Mouse (Mus musculus) embryo, embryonic 10.5 days (tissue): ENCODE measurements around the gene Atp1a2.

Experiments used
- DNase-seq: peaks from one replicate; pipeline ENCODE4 v3.0.0-alpha.2; 2015; ENCODE audit warnings: low spot score

Gene Atp1a2

DNA sequence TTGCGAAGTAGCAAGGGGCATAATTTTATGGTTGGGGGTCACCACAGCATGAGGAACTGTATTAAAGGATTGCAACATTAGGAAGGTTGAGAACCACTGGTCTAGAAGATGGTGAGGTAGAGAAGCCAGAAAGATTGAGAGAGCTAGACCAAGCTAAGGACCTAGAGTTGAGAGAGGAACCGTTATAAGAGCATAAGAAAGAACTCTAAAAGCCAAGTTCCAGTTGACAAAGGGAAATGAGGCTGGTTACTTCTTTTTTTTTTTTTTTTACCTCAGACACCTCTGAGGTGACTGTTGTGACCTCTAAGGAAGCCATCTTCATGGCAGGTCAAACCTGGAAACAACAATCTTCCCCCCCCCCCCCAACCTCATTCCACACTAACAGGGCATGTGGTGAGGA lies 7.3 kb upstream of the Atp1a2 start:
- no peak for DNase-seq

DNA sequence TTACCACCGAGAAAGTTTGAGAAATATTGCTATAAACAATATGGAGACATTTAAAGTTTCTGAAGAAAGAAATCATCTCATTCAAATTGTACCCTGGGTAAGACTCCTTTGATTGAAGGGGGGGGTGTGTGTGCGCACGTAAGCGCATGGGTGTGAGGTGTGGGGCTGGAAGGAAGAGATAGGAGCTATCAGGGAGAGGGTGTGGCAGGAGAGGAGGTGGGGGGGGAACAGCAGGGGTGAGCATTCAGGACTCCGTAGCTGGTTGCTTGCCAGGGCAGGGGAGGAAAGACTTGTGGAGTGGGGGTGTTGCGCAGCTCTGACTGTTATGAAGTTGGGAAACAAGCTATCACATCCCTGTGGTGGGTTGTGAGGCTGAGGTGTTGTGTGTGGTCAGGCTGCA lies 6.6 kb upstream of the Atp1a2 start:
- DNase-seq = no peak

DNA sequence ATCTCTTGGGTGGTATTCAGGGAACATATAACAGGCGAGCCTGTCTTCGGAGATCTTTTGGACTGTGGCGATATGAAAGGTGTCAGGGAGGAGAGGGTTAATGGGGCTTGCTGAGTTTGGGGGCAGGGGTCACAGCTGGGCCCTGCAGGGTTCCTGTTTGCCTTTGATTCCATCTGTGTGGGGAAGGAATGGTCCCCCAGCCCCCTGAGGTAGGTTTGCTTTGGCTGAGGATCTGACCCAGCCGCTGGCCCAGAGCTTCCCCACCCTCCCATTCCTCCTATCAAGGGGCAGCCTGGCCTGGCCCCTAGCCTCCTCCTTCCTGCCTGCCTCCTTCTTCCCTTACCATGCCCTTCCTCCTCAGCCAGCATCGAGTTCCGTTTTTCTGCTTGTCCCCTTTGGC lies 5.0 kb upstream of the Atp1a2 start:
- DNase-seq = peak; percentile 71

DNA sequence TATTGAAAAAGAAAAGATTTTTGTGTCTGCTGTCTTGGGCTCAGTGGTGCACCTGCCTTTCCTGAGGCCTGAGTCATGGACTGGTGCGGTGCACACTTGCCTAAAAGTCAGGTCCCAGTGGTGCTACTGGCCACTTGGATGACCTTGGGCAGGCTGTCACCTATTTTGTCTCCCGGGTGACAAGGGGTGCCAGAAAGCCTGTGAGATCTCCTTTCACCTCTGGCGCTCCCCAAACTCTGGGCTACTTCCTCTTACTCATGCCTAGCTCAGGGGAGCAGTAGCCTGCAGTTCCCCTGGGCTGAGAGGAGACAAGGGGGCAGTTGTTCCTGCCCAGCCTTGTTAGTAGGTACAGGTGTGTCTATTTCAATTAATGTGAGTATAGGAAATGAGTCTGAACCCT lies 4.4 kb upstream of the Atp1a2 start:
- no peak for DNase-seq

DNA sequence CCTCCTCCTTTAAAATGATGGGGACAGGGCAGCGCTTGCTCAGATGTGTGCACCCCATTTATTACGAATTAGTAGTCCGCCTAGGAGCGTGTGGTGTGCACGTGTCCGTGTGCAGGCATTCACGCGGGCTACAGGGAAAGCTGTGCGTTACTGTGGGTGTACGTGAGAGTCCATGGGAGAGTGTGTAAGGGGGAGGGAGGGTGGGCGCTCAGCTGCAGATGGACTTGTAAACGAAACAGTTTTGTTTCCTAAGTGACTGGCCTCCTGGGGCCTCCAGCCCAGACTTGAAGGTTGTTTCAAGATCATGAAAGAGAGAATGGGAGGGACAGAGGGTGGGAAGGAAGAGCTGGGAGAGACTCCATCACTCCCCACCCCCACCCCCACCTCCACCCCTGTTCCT lies 3.3 kb upstream of the Atp1a2 start:
- DNase-seq = peak; percentile 39

DNA sequence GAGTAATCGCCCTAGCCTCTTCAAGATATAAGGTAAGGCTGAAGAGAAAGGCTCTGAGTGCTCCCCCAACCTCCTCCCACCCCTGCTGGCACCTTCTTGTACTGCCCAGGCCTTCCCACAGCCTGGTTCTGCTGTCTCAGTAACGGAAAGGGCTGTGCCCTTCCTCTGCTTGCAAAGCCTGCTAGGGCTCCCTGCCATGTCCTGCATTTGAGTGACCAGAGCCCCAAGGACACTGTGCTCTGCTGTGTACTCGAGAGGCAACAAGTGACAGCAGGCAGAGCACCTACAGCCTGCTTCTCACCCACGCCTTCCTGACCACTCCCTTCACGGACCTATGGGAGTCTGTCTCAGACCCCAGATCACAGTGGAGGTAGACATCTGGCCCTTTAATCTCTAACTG lies 2.4 kb upstream of the Atp1a2 start:
- no peak for DNase-seq

DNA sequence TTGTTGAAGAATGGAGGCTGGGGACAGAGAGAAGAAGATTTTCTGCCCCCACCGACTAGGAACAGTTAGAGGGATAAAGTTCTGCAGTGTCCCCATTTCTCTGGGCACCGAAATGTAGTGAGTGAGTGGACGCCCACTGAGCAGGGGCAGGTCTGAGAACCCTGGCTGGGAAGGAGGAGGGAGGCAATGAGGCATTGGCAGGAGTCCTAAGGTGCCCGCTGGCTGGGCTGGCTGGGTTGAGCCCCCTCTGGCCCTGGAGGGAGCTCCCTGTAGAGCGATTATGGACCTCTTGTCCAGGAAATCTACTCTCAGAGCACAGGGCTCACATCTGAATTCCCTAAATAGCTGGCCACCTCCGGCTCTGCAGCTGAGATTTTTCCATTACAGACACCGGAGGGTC lies 1.7 kb upstream of the Atp1a2 start:
- no peak for DNase-seq

DNA sequence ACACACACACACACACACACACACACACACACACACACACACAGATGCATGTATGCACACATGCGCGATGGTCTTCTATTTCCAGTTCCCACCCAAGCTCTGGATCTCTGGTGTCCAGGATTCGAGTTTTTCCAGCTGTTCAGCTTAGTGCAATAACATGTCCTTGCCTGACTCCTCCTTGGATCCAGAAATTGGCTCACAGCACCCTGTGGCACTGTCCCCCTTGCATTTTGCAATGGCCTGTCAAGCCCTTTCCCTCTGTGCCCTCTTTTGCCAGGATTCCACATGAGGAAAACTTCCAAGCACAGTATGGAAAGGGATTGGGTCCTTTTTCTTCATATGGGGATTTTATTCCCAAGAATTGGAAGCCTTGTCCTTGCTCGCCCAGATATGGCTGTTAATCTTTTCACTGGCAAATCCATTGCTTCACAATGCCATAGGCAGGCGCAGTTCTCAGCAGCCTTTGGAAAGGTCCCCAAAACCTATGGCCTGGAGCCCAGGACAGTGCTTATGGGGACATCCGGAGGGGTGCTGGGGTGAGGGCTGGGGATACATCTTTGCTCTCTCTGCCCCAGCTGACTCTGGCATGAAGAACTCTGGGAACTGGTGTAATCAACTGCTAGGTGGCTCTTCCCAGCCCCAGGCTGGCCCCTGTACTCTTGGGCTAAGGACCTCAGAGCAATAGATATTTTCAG lies 901 bp downstream of the Atp1a2 start:
- no peak for DNase-seq

DNA sequence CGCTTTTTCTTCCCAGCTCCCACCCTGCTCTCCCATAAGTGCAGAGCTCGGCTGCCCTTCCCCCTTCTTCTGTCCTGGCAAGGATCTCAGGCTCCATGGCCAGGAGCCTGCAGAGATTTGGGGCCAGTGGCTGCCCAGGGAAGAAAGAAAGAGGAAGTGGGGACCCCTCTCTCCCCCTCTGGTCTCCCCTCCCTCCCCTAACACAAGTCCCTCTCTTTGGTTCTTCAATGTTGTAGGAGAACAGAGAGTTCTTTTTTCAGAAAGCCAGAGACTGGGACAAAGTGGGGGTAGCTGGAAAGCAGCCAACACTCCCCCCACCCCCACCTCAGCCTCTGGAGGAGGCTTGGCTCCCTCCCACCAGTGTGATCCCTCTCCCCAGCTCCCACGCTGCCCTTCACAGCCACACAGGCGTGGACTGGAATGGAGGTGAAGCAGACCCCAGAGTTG lies 2.1 kb downstream of the Atp1a2 start:
- no peak for DNase-seq

DNA sequence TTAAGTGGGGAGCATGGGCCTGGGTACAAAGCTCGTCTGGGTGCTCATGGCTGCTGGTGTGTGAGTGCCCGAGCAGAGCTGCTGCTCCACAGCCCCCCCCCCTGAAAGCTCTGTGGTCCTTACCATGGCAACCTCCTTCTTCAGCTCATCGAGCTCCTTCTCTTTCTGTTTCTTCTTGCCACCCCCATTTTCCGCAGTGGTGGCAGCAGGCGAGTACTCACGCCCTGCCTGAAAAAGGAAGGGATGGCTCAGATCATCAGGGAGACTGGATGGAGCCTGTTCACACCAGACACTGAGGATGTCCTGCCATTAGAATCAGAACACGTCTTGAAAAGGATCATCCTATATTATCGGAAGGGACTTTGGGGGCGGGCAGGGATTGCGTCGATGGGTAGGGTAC lies 4.4 kb downstream of the Atp1a2 start:
- DNase-seq = no peak

DNA sequence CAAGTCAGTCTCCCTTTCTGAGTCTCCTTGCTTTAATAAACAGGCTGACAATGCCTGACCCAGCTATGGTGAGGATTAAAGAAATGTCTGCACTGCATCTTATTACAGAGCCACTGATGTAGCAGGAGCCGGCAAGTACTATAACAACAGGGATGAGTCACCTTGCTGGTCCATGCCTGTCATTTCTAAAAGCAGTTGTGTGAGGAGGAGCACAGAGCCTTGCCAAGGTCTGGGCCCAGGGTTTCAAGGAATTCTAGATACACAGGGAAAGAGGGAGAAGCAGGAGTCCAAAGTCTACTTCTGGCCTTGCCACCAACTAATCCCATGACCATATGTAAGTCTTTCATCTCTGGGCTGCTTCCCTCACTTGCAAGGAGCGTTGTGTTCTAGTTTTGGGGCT lies 5.0 kb downstream of the Atp1a2 start:
- no peak for DNase-seq

DNA sequence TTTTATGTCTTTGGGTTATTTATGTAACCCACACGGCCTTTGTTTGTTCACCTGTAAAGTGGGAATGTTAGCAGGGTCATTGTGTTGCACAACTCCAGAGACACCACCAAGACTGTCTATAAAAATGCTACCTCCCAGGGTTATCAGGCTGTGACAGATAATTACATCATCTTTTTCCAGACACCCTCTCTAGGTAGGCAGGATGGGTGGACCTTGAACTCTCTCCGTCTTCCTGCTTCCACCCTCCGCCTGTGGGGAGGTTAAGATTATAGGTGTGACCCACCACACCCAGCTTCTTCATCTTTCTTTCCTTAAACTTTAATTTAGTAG lies 8.3 kb downstream of the Atp1a2 start:
- DNase-seq = no peak

DNA sequence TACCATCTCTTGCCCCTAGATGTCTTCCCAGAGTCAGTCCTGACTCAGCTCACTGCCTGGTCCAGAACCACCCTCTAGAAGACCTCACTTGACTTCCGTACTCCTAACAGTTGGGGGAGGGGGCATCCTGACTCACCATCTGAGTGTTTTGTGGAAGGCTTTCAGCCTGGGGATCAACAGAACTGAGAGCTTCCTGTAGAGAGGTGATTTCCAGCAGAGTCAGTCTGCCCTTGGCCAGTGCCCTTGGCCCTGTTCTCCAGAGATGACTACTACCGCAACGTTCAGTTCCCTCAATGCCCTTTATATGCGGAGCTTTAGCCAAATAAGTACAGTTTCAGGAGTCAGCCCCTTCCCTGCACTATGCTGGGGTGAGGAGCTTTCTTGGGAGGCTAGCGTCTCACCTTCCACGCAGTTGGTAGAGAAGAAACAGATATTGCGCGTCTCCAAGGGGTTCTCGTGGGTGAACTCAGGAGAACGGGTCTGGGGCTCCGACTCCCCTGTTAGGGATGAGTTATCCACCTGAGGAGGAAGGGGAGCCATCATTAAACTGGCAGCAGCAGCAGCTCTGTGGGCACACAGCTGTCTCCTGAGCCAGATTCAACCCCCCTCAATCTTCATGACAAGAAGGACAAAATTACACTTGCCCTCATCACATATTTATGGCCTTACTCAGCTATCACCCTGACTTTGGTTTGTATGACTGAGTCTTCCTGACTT lies 8.8 kb downstream of the Atp1a2 start:
- DNase-seq = no peak

DNA sequence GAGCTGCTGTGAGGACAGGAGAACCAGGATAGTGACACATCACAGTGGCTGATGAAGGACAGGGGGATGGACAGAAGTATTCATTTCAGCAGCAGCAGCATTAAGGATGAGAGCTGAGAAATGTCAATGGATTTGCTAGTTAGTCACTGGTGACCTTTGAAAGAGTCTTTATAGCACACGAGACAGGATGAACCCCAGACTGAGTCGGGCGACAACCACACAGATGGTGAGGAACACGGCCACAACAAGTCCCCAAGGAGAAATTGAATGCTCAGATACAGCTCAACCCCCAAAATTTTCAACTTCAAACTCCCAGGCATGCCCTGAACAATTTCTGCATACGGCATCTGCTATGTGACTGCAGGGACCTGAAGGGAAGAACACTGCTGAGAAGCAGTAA lies 11.1 kb downstream of the Atp1a2 start:
- DNase-seq = no peak

DNA sequence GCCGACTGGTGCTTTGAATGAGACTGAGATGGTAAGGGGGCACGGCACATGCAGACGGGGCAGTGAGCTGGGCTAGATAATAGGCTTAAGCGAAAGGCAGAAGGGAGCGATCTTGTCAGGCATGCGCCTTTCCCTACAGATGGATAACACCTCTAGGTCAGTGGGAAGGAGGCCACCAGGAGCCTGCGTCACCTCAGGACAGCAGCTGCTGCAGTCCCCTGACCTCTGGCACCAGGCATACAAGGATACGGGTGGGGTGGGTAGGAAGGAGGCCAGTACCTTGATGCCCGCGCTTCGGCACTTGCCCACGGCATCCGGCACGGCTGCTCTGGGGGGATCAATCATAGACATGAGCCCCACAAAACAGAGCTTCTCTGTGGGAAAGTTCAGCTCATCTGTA lies 13.6 kb downstream of the Atp1a2 start:
- no peak for DNase-seq

DNA sequence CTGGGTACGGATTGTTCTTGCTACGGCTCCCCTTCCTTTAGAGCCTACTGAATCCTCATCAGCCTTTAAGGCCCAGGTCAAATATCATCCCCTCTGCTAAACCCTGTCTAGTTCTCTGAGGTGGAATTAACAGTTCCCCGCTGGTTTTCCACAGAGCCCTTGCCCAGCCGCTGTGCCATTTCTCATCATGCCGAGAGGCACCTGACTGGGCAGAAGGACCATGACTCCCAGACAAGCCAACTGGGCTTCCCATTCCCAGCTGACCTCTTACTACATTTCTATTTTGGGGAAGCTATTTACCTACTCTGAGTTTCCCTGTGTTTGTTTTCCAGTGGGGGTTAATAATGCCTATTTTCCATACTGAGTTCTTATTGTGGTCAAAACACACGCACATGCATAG lies 14.8 kb downstream of the Atp1a2 start:
- DNase-seq = no peak

DNA sequence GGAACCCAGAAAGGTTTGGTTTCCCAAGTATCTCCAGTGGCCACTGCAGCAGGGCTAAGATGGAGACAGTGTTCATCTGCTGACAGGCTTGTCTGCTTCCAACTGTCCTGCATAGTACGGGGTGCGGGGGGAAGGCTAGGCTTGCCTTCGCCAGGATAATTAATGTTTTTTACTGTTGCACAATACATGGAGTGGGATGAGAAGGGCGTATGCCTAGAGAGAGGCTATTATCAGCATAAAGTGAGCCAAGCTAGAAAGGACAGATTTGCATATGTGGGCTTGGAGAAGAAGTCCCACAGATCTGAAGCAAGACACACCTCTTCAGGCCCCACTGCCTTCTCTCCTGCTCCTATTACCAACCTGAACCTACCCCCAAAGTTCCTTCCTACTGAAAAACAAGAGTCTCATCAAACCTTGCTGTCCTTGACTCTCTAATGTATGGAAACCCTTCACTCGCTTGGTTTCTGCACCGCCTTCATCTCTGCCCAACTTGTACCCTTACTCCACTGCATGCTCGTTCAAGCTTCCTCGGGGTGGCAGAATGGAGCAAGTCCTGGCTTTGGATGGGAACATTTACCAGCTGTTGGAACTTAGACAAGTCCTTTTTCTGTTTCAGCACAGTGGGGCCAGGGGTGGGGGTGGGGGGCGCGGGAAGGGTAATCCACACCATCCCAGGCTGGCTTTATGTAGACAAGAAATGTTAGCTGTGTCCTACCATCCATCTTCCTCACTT lies 16.2 kb downstream of the Atp1a2 start:
- no peak for DNase-seq

DNA sequence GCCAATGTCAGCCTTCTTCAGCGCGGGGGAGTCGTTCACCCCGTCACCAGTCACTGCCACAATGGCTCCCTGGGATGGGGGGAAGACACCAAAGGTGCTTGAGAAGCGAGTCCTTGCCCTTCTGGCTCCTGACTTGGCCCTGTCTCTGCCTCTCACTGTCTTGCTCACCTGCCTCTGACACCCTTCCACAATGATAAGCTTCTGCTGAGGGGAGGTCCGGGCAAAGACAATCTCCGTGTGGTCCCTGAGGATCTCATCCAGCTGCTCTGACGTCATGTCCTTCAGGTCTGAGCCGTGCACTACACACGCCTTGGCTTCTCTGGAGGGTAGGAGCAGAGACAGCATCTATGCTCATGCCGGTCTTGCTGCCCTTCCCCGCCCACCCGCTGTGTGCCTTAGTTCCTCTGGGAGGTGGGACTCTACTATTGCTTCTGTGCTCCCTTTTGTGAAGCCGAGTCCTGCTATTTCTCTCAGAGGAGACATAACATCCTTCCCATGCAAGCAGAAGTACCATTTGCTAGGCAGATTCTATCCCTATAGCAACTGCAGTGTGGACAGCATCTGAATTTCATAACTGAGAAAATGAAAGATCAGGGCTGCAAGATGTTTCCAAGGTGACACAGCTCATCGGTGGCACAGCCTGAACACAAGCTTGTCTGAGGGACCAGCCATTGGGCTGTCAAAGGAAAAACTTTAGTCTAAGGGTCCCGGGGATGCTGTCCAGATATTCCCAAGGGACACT lies 17.9 kb downstream of the Atp1a2 start:
- DNase-seq = no peak

DNA sequence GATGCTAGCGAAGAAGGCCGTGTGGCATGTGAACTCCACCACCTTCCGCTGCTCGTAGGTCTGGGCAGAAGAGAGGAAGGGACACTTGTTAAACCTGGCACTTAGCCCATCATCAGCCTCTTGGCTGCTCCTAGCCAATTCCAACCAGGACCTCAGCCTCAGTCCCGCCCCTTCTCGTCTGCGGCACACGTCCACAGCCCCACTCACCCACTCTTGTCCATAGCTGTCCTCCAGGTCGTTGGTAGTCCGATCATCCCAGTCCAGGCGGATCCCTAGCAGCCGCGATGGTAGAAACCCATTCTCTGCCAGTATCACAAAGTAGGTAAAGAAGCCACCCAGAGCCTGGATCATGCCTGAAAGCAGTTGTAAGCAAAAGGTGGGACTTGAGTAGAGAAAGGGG lies 19.5 kb downstream of the Atp1a2 start:
- no peak for DNase-seq

DNA sequence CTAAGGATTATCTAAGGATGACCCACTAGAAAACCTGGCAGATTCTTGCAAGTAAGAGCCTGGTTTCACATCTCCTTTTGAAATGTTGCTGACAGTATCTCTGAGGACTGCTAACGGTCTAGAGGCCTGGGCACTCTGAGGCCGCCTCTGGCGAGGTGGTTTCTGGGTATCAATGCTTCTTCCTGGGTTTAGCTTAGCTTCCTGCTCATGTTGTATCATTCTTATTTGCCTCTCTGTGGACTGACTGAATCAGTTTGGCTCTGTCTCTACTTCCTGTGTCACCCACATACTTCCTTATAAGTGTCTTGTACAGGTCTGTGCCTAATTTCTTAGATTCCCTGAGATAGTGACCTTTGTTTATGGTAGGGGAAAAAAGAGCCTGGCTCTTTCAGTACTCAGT lies 20.7 kb downstream of the Atp1a2 start:
- no peak for DNase-seq

DNA sequence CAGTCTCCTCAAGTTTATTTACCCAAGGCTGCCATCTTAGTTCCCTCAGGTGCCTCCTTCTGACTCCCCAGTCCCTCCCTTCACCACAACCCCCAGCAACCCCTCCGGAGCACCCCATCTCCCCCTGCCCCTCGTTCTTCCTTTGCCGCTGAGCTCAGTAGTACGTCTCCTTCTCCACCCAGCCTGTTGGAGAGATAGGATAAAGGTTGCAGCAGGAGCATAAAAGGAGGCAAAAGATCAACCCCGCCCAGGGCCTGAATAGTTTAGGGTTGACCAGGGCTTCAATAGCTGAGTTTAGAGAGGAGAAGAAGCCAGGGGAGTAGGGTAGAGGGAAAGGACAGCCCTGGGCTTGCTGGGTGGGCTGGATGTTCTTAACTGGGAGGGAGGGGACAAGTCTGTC lies 23.3 kb downstream of the Atp1a2 start:
- no peak for DNase-seq

DNA sequence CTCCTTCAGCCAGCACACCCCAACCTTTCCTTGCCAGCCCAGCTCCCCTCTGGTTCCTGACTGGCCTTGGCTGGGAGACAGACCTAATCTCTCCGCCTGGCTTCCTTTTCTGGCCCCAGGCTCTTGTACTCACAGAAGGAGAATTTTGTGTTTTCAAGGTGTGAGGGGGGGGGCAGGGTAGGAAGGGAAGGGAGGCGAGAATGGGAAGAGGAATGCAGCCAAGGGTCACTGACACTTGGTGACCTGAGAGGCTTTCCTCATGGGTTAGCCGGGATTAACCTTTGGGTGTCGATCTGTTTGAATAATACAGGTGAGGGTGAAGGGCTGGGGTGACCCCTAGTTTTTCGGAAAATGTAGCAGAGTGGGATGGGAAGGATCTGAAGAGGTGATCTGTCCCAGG lies 23.7 kb downstream of the Atp1a2 start:
- DNase-seq = no peak

DNA sequence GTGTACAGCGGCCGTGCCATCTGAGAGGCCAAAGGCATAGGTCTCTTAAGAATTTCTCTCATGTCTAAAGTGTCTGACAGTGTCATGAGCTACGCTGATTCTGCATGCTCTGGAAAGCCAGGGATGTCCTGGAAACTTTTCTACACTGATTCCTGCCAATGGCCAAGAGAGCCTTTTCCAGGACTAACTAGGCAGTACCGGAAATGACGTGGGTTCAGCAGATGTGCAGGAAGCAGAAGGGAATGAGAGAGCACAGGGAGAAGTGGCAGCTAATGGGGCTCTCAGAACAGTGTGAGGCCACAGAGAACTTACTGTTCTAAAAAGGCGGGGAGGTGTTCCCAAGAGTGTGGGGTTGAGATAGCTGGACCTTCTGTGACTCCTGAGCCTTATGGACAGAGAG lies 24.5 kb downstream of the Atp1a2 start:
- DNase-seq = no peak
